Mouse (Mus musculus): ENCODE measurements at regions not wholly inside any gene's neighbourhood (a gene's known extent, or its start where the extent isn't known, plus 50 kb on each side); places are given as distances from the start of the nearest gene placed in this dataset.
A peak's percentile ranks its signal among the peaks of the same experiment; 100 is the strongest.

GRCm38 (mm10) chr7:92984701-92985682 lies 94.7 kb upstream of the Fam181b start:
- DNase-seq (ENCODE audit: low spot score) = peak; percentile 60

- DNase-seq (ENCODE audit: low spot score) = no peak
Measured at GRCm38 (mm10) chr7:92985683-92986070, 94.0 kb upstream of the Fam181b start.

- no peak for DNase-seq (ENCODE audit: low spot score)
Measured at GRCm38 (mm10) chr7:92998886-92999285, 80.8 kb upstream of the Fam181b start.

GRCm38 (mm10) chr7:93006694-93007231 lies 72.9 kb upstream of the Fam181b start:
- peak; percentile 78 for DNase-seq (ENCODE audit: low spot score)

GRCm38 (mm10) chr7:93007721-93008120 lies 71.9 kb upstream of the Fam181b start:
- DNase-seq (ENCODE audit: low spot score) = no peak

GRCm38 (mm10) chr7:93019390-93019789 lies 60.3 kb upstream of the Fam181b start:
- no peak for DNase-seq (ENCODE audit: low spot score)

GRCm38 (mm10) chr7:93023489-93024130 lies 56.1 kb upstream of the Fam181b start:
- DNase-seq (ENCODE audit: low spot score) = no peak

GRCm38 (mm10) chr7:93026231-93026630 lies 53.4 kb upstream of the Fam181b start:
- DNase-seq (ENCODE audit: low spot score) = no peak

All from heart, adult 8-10 months (tissue).